Mouse (Mus musculus) brain, adult 2 months (tissue): ENCODE data around the gene Ranbp17.

Experiments used
- DNase-seq: peaks from one replicate; pipeline ENCODE4 v3.0.0; 2011; ENCODE audit warnings: low read depth, low spot score

Gene Ranbp17

DNA sequence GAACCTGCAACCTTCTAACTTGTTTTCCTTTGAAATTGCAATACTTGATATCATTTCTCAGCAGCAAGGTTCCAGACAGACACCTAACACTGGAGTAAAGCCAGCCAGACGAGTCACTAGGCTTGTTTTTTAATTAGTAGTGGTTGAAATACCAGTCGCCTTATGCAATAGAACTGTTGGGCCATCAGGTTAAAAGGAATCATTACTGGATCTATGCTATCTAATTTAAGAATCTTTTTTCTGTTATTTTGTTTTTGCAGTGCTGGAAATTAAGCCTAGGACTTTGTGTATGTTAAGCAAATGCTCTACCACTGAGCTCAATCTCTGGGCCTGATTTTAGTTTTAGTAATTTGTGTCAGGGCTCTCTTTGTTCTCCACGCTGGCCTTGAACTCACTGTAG is 91.3 kb downstream of the Ranbp17 start:
- DNase-seq: no peak

DNA sequence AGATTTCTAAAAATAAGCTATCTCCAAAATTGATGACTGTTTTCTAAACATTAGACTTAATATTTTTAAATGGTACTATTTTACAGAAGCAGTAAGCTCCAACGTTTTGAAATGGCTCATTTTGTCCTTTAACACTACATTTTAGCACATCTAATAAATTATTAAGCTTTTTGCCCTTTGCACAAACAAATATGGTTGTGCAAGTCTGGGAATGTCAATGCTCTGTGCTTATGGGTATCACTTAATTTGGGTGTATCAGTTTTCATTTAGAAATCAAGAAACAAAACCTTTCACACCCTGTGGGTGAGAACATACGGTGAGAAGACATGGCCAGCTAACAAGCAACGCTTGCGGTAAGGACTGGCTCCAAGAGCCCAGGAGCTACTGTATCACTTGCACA is 108.9 kb downstream of the Ranbp17 start:
- no peak for DNase-seq

DNA sequence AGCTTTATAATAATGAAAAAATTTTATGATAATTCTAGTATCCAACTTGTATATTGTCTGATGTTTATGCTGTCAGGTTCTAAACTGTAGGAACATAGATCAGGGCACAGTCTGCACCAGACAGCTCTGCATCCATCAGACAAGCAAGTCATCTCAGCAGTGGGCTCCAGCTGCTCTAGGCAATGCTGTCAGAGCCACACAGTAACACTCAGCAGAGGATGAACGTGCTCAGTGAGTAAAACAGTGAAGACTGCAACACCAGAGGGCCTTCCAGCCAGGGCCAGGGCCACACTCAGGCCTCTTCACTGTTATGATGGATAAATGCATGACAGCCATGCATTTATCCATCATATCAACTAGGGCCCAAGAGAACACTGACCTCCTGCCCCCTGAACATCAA is 114.2 kb downstream of the Ranbp17 start:
- DNase-seq: peak; percentile 20

DNA sequence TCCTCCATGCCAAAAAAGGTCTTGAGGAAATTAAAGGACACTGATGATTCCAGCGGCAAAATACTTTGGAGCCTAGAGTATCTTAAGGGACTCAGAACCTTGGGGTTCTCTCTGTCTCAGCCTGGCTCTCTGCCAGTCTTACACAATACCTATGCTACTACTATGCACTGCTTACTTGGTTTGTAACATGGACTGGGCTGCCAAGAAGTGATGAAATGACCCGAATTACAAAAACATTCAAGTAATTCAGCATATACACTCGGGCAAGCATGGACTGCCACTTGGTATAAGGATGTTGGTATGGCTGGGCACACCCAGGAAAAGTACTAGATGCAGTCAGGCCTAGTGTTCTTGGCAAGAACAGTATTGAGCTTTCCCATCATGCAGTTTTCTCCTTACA is 114.8 kb downstream of the Ranbp17 start:
- no peak for DNase-seq

DNA sequence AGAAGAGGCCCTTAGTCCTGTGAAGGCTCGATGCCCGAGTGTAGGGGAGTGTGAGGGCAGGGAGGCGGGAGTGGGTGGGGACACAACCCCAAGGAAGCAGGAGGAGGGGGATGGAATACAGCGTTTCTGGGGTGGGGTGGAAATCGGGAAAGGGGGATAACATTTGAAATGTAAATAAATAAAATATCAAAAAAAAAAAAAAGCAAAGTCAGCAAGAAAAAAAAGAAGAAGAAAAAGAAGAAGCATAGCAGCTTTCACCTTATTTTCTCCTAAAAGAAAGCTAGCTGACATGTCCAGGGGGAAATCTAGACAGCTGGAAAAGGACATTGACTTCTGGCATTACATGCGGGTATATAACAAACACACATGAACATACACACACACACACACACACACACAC is 117.3 kb downstream of the Ranbp17 start:
- no peak for DNase-seq

DNA sequence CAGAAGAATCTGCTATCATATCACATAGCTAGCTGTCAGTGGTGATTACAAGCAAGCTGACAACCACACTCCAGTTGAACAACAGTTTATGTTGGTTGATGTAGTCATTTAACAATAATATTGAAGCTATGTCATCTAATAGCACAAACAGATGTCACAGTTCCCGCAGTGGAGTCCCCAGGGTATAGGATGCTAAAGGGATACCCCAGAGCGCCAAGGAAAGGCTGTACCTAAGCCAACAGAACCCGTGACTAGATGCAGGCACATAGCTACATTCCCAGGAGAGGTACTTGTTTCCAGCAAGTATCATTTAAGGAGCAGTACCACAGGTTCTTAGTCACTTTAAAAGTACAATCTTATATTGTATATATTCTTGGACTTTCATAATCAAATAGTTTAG is 119.5 kb downstream of the Ranbp17 start:
- DNase-seq: no peak

DNA sequence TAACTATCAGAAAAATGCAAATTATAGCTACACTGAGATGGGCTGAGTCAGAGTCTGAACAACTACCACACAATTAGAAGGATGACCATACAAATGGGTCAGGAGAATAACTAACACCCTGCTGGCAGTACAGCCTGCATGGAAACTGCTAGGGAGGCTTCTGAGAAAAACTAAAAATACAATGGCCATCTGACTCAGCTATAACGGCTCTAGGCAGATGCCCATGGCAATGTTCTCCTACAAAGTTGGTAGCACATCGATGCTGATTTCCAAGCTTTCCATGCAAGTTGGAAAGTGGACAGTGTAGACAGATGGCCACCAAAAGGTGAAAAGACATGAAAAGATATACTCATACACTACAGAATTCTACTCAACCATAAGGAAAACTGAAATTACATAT is 124.9 kb downstream of the Ranbp17 start:
- DNase-seq: peak; percentile 74

DNA sequence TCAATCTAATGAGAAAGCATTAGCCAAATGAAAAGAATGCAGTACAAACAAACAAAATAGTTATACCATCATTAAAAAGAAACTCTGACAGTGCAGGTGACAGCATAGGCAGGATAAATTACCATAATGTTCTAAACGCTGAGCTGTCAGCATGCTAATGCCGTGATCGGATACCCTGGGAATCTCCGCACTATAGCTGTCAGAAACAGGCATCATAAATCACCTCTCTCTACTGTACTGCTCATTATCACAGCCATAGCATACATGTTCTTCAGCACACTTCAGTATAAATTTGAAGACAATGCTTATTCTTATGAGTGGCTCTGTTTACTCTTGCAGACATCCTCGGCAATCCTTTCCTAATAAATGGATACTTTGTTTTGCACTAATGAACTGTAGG is 151.7 kb downstream of the Ranbp17 start:
- DNase-seq: no peak

DNA sequence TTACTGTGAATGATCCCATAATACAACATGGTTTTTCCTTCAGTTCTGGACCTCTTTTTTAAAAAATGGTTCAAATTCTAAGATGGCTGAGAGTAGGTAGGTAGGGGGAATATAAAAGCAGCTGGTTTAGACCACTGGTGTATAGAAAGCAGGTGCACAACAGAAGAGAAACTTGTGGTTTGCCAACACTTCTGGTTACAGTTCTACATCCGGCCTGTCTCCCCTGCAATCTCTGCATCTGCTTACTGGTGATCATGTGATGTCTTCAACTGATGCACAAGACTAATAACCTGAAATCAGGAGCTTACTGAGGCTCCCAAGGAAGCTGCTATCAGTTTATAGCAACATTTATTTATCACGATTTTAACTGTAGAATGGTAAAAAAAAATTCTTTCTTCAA is 164.3 kb downstream of the Ranbp17 start:
- no peak for DNase-seq

DNA sequence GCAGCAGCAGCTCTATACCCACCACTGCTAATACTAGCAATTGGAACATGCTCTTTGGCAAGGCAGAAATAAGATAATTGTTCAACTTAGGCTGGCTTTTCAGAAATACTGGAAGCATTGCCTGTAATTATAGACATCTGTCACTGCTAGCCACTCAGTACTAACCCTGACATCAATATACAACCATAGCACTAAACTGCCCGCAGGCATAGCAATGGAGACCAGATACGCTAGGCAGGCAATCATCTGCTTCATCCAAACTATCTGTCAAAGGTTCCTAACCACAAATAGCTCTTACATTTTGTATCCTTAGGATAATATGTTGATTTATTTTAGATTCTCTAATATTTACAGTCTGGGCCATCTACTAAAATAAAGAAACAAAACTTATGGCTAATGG is 171.5 kb downstream of the Ranbp17 start:
- no peak for DNase-seq

DNA sequence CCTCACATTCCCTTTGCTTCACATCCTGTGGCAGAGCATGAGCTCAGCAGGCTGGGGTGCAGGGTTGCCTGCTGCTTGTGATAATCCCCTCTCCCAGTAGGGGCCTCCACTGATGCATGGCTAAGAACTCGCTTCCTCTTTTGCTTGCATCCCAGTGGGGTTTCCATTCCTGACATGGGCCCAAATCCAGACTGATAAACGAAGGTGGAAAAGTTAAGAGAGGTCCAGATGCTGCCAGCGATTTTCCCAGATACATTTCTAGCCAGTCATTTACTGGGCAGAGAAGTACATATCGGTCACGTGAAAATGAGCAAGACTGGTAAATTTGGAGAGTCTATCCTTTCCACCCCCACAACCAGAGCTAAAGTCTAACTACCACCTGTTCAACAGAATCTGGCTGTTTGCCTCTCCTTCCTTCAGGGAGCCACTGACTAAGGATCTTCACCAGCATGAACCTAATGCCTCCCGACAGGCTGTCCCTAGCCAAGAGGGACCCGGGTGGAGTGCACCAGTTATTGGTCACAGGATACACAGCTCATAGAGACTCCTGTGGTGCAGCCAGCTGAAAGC is 176.9 kb downstream of the Ranbp17 start:
- DNase-seq: peak; percentile 98

DNA sequence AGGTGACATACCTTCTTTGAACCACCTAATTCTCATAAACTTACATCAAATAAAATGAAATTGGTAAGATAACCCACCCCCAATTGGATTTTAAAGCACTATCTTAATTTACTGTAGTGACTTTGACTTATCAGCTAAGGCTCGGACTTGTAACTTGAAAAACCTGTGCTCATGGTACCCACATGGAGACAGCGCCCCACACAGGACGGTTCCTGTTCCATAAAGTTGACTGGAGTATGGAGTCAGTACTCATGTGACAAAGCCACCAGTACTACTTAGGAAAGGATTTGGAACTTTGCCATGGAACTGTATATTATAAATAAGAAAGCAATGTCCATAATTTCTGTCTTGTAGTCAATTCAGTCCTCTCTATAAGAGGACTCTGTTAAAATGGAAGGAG is 177.9 kb downstream of the Ranbp17 start:
- no peak for DNase-seq

DNA sequence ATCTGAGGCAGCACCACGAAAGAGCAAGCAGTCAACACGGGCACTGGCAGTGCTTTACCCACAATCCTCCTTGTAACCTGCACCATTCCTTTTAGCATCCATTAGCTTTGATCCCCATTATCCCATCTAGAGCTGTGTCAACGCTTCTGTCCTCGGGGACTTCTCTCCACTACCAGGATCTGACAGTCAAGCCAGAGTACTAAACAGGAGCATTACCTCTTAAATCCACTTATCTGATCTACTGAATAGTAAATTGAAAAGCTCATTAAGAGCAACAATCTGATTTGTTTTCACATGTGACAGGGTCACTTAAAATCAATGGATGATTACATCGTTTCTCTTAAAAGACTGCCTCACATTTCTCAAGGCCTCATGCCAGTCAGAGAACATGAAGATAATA is 181.4 kb downstream of the Ranbp17 start:
- no peak for DNase-seq

DNA sequence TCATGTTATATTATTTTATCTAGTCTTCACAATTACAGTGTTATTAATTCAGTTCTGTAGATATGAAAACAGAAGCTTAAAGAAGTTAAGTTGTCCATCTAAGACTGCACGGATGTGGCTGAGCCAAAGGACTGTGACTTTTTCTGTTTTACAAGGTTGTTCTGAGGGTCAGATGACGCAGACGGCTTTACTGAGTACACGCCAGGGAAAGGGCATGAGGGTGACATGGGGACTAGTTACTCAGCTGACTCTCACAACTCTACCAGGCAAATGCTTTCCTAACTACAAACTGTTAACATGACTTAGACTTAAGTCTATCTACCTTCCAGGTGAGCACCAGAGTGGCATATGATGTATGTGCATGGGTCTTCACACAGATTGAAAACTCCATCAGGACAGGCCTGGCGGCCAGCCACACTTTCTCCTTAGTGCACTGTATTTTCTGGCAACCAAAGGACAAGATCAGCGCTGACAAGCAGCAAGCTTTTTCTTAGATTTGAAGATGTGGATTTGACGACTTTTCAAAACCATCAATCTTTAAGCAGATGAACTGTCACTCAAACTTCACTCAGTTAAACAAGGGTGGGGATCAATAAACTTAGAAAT is 194.4 kb downstream of the Ranbp17 start:
- no peak for DNase-seq

DNA sequence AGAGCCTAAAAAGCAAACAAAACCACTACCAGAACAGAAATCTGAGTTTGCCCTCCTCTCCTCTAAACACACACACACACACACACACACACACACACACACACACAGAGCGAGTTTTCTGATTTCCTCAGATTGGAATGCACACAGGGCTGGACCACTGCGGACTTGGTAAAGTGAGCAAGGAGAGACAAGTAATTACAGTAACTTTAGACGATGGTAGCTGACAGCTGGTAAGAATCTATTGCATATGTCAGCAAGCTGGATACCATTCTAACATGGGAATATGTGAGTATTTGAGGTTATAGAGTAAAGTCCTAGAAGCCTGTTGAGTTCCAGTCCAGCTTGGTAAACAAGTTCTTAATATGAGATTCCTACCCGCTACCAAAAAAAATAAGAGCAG is 204.0 kb downstream of the Ranbp17 start:
- no peak for DNase-seq

DNA sequence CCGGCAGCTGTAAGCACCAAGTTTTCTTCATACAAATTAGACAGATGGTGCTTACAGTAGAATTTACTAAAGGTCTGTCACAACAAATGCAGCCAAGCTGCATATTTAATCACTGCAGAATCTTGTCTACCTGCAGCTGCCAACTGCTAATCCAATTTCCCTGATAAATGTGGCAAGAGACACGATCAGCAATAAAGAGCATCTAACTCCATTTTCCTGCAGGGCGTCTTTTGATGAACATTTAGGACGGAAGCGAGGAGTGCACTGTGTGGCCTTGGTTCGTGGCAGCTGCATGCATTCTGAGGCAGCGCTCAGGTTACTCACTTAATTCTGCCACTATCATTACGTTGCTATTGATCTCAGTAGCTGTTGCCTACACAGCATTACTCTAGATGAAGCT is 212.7 kb downstream of the Ranbp17 start:
- DNase-seq: peak; percentile 35

DNA sequence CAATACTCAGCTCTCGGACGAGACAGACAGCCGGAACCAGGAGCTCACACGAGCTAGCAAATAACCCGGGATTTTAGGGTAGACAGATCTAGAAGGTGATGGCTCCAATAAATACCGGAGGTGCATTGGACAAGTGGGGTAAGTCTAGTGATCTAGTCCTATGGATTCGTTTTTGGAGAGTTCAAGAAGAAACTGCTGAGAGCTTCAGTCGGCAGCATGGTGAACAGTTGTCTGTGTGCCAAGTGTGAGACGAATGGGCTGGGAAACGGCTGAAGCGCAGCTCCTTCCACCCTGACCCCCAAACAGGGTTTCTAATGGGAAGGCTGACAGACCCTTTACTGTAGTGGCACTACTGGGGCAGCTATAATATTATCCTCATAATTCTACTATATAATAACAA is 214.2 kb downstream of the Ranbp17 start:
- DNase-seq: peak; percentile 27

DNA sequence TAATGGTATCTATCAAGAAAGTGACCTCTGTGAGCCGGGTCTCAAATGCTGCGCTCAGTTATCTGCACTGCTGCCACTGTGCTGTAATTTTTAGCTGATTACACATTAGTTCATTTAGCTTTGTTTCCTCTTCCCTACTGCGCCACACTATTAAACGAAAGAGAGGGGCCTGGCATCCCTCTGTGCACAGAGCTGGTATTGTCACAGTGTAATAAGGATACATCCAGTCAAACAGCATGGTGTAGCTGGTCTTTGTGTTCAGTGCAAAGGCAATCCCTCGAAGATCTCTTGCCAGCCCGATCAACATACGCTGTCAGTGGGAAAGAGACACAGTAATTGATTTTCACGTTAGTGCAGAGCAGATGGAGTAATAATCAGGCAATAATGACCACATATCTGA is 216.4 kb downstream of the Ranbp17 start:
- no peak for DNase-seq

DNA sequence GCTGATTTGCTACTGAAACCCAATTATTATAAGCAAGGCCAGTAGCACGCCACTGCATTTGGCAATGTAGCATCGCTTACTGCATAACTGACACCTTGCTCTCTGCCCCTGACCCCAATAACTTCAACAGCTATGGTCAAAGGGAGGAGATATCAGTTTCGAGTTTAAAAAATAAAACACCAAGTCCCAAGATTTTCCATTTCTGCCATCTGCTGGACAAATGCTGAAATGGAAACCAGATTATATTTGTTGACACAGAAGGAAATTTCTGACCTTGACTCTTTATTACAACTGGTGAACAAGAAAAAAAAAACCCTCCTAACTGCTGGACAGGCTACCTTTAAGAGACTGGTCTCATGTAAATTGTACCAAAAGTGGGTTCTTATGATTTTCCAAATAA is 218.1 kb downstream of the Ranbp17 start:
- DNase-seq: peak; percentile 49

DNA sequence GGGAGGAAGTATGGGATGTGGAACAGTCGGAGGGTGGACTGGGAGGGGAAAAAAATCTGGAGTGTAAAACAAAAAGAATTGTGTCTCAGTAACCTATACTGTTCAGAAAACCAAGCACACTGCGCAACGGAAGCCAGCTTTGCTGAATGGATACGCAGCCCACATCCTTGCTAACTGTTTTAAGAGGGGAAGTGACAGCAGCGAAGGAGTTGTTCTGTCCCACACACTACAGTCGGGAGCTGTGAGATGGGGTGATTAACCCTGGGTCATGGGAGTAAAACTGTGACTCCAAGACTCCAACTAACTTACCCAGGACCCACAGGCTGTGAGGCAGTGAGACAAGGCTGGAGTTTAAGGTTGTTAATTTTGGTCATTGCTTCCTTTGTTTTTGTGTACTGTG is 219.5 kb downstream of the Ranbp17 start:
- DNase-seq: no peak

DNA sequence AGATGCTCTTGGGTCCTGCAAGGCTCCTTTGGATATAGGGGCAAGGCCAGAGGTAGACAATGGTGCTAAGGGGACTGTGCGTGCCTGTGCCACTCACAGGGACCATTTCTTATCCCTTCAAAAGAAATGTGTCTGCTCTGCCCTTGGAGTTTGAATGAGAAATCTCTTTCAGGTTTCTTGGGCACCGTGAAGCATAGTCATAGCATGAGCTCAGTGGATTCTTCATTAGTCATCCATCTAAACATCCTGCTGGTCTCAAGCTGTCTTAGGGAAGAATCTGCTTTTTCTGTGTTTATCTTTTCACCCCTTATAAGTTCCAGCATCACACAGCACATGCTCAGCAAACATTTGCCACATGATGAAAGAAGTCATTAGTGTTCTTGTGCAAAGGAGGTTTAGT is 235.0 kb downstream of the Ranbp17 start:
- no peak for DNase-seq

DNA sequence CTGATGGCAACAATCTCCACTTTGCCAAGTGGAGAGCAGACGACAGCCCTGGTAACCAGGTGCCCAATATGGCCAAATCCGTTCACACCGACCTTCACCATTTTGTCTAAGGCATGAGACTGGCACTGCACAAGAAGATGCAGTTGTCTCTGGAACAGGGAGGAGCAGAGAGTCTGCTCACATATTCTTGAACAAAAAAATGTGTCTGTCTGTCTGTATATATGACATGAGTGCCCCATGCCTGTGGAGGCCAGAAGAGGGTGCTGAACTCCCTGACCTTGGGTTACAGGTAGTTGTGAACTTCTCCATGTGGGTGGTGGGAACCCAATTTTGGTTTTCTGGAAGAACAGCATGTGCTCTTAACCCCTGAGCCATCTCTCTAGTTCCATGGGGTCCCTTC is 236.9 kb downstream of the Ranbp17 start, which contains the start of gene Gm12117:
Gene Gm12117 (minus strand): TSS at position 101 of the 400 bp plus-strand sequence.
- no peak for DNase-seq

DNA sequence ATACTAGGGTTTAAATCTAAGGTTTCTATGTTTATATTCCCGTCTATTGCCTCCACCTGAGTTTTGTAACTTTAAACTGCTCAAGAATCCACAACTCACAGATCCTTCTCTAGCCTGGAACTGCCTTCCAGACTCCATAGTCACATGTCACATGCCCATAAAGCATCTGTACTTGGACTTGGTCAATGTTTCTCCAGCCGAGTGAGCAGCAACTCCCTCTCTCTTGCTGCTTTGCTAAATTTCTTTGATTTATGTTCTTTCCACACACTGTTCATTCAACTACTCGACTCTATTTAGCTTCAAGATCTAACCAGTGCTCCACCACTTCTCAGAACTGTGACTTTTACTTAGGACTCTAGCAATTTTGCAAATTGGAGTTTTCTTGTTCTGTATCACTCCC is 238.7 kb downstream of the Ranbp17 start:
- no peak for DNase-seq

DNA sequence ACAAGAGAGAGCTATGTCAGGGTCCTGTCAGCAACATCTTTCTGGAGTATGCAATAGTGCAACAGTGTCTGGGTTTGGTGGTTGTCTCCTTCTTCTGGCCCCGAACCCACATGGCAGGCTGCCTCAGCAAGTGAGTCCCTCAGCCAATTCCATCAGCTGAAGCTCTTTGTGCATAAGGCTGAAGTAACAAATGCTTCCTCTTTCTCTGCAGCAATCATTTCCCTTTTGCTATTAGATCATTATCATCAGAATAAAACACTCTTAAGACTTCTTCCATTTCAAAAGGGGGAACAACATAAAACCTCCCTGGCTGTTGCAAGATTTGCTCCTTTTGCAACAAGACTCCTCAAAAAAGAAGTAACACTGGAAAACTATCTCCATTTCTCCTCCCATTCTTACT is 239.3 kb downstream of the Ranbp17 start:
- no peak for DNase-seq
